Mouse (Mus musculus): ENCODE data around the gene Sh2b2. TPM values are rescaled to one million over a fixed set of nuclear protein-coding genes. Genes with fewer than 3 reads are reported as not detected.

Sh2b2 gene
- total RNA-seq, 4 experiments from 2014 or later = 2.1 to 2.8 (median 2.5) TPM

- no peak for DNase-seq (ENCODE audit: low spot score in 2 of 2)
Observed at GRCm38 (mm10) chr5:136182049-136182448, 64.3 kb downstream of the Sh2b2 start.

GRCm38 (mm10) chr5:136181197-136181596 is 65.2 kb downstream of the Sh2b2 start:
- no peak for DNase-seq (ENCODE audit: low spot score in 2 of 2)

GRCm38 (mm10) chr5:136179594-136179993 is 66.8 kb downstream of the Sh2b2 start:
- no peak for DNase-seq (ENCODE audit: low spot score in 2 of 2)

GRCm38 (mm10) chr5:136173606-136174463 is 72.5 kb downstream of the Sh2b2 start:
- DNase-seq (ENCODE audit: low spot score in 2 of 2) = no peak

- no peak for DNase-seq (ENCODE audit: low spot score in 2 of 2)
Observed at GRCm38 (mm10) chr5:136172939-136173338, 73.4 kb downstream of the Sh2b2 start.

GRCm38 (mm10) chr5:136171363-136172341 is 74.7 kb downstream of the Sh2b2 start:
- DNase-seq (ENCODE audit: low spot score in 2 of 2) = no peak

- DNase-seq (ENCODE audit: low spot score in 2 of 2) = peak; percentile 34 to 52
Observed at GRCm38 (mm10) chr5:136170512-136171362, 75.6 kb downstream of the Sh2b2 start, which contains the start of gene Orai2. Gene Orai2 (minus strand): TSS chr5:136170713.

- DNase-seq (ENCODE audit: low spot score in 2 of 2) = no peak
Observed at GRCm38 (mm10) chr5:136169626-136170511, 76.5 kb downstream of the Sh2b2 start.

Other genes starting within 250 kb of the Sh2b2 start
- not detected for gene Upk3b, start 208.1 kb downstream of the Sh2b2 start, total RNA-seq (2022)
- gene Upk3bl, start 192.1 kb downstream of the Sh2b2 start, total RNA-seq (2022) = not detected
- 10 to 100 TPM; 24.6 to 27.4 (median 26.7) TPM for gene Rasa4, start 162.6 kb downstream of the Sh2b2 start, total RNA-seq (2022)
- gene Polr2j, start 129.9 kb downstream of the Sh2b2 start, total RNA-seq (2022) = 10 to 100 TPM; 60.0 to 72.5 (median 60.7) TPM
- gene Lrwd1, start 110.5 kb downstream of the Sh2b2 start, total RNA-seq (2022) = 1 to 10 TPM; 4.1 to 5.7 (median 4.2) TPM
- gene Alkbh4, start 110.4 kb downstream of the Sh2b2 start, total RNA-seq (2022) = 1 to 10 TPM; 3.4 to 6.1 (median 4.1) TPM
- 1 to 10 TPM in 1 of 4 experiments, under 1 TPM in 3; 0.32 to 1.0 (median 0.45) TPM for gene Orai2, start 75.8 kb downstream of the Sh2b2 start, total RNA-seq (2022)
- gene Prkrip1, start 47.6 kb downstream of the Sh2b2 start, total RNA-seq (2022) = 10 to 100 TPM; 17.0 to 18.9 (median 17.6) TPM